Comparison of ENCODE assay signal across 8 mouse cellular contexts in genomic region chr1:126737554-126738290, GRCm38 (mm10).
DNase-seq lines count a peak whose midpoint lies in the region; ATAC-seq lines count a peak whose summit lies in the region.

No protein-coding gene starts in this region.

- H3K4me1 ChIP-seq in hindbrain, embryonic 15.5 days (replicated peaks) = peaks cover 19% of the 10 kb centered on the region
- peaks cover 7% of the 10 kb centered on the region for H3K4me1 ChIP-seq in lung, embryonic 16.5 days (replicated peaks; ENCODE audit: control insufficient read depth, insufficient read depth, low read length)

- WGBS in hindbrain, embryonic 15.5 days = 2% methylated on average over 18 of the region's 18 CpGs
- WGBS in lung, embryonic 16.5 days = 12% methylated on average over 18 of the region's 18 CpGs

- H3K27ac ChIP-seq in hindbrain, embryonic 15.5 days (replicated peaks) = peak overlapping the region; percentile 76
- H3K27ac ChIP-seq in lung, embryonic 16.5 days (ENCODE audit: low read length) = no peak overlapping the region

- DNase-seq in adrenal gland, postnatal 10 days = peak; percentile 57
- peak; percentile 11 to 14 for DNase-seq in cerebellum, postnatal 36 days
- peak; percentile 28 for DNase-seq in gastrocnemius, postnatal 10 days
- DNase-seq in layer of hippocampus, postnatal 36 days = peak; percentile 36 to 43
- peak; percentile 22 for DNase-seq in right cerebral cortex, postnatal 14 days
- no peak for DNase-seq in spleen, adult 12 weeks (ENCODE audit: low spot score)

- H3K9me3 ChIP-seq in hindbrain, embryonic 15.5 days = no peaks in the 10 kb centered on the region
- H3K9me3 ChIP-seq in lung, embryonic 16.5 days (ENCODE audit: control insufficient read depth, low read length) = no peaks in the 10 kb centered on the region

- H3K4me2 ChIP-seq in hindbrain, embryonic 15.5 days = peak overlapping the region; percentile 74
- H3K4me2 ChIP-seq in lung, embryonic 16.5 days (ENCODE audit: low read depth, low read length) = peak overlapping the region; percentile 54

- ATAC-seq in hindbrain, embryonic 15.5 days (ENCODE audit: low FRiP score, low read depth) = peak; percentile 80; the same call in 1 of the 2 replicates
- ATAC-seq in lung, embryonic 16.5 days (ENCODE audit: low read depth) = peak; percentile 69

- no peaks in the 10 kb centered on the region for H3K36me3 ChIP-seq in hindbrain, embryonic 15.5 days
- H3K36me3 ChIP-seq in lung, embryonic 16.5 days (ENCODE audit: control insufficient read depth, insufficient read depth, low read length) = no peaks in the 10 kb centered on the region

- H3K9ac ChIP-seq in hindbrain, embryonic 15.5 days = peak overlapping the region; percentile 51
- peak overlapping the region; percentile 63 for H3K9ac ChIP-seq in lung, embryonic 16.5 days (ENCODE audit: low read length)

- no peaks in the 10 kb centered on the region for H3K27me3 ChIP-seq in hindbrain, embryonic 15.5 days
- H3K27me3 ChIP-seq in lung, embryonic 16.5 days (ENCODE audit: control insufficient read depth, insufficient read depth, low read depth, low read length) = no peaks in the 10 kb centered on the region

- peak overlapping the region; percentile 41 for H3K4me3 ChIP-seq in hindbrain, embryonic 15.5 days
- peak overlapping the region; percentile 45 for H3K4me3 ChIP-seq in lung, embryonic 16.5 days (ENCODE audit: low read length)
